Comparison of ENCODE assay signal across 8 mouse cellular contexts in genomic region chr13:80885834-80886663, GRCm38 (mm10). TPM values are rescaled to one million over a fixed set of nuclear protein-coding genes. Genes with fewer than 3 reads are reported as not detected.
DNase-seq lines count a peak whose midpoint lies in the region; ATAC-seq lines count a peak whose summit lies in the region.

No protein-coding gene starts in this region.

- WGBS in embryonic facial prominence, embryonic 11.5 days: under 1% methylated on average over 64 of the region's 72 CpGs
- under 1% methylated on average over 67 of the region's 72 CpGs for WGBS in limb, embryonic 10.5 days
- under 1% methylated on average over 72 of the region's 72 CpGs for WGBS in midbrain, embryonic 12.5 days

- peak; percentile 96 for ATAC-seq in embryonic facial prominence, embryonic 11.5 days (replicated peaks; ENCODE audit: insufficient number of reproducible peaks, low FRiP score, low TSS enrichment, low read depth)
- ATAC-seq in midbrain, embryonic 12.5 days (ENCODE audit: low FRiP score, low read depth): peak; percentile 92

- H3K36me3 ChIP-seq in embryonic facial prominence, embryonic 11.5 days (replicated peaks; ENCODE audit: control insufficient read depth, insufficient read depth, low read depth, low read length): peaks cover 5% of the 10 kb centered on the region
- H3K36me3 ChIP-seq in limb, embryonic 10.5 days: peaks cover 36% of the 10 kb centered on the region
- peaks cover 23% of the 10 kb centered on the region for H3K36me3 ChIP-seq in midbrain, embryonic 12.5 days

- no peaks in the 10 kb centered on the region for H3K4me1 ChIP-seq in embryonic facial prominence, embryonic 11.5 days (ENCODE audit: control insufficient read depth, insufficient read depth, low read length)
- H3K4me1 ChIP-seq in limb, embryonic 10.5 days: peaks cover 4% of the 10 kb centered on the region; the same call in 1 of the 2 replicates
- H3K4me1 ChIP-seq in midbrain, embryonic 12.5 days: peaks cover 6% of the 10 kb centered on the region

- H3K9me3 ChIP-seq in embryonic facial prominence, embryonic 11.5 days (replicated peaks; ENCODE audit: control insufficient read depth, low read length): no peaks in the 10 kb centered on the region
- H3K9me3 ChIP-seq in limb, embryonic 10.5 days (replicated peaks): no peaks in the 10 kb centered on the region
- no peaks in the 10 kb centered on the region for H3K9me3 ChIP-seq in midbrain, embryonic 12.5 days

- no peaks in the 10 kb centered on the region for H3K27me3 ChIP-seq in embryonic facial prominence, embryonic 11.5 days (ENCODE audit: control insufficient read depth, insufficient read depth, low read length)
- H3K27me3 ChIP-seq in limb, embryonic 10.5 days (ENCODE audit: low read depth, poor library complexity, severe bottlenecking): no peaks in the 10 kb centered on the region
- H3K27me3 ChIP-seq in midbrain, embryonic 12.5 days: no peaks in the 10 kb centered on the region

- DNase-seq in 3134 (ENCODE audit: extremely low read depth, insufficient read length, low spot score): peak; percentile 99
- DNase-seq in adrenal gland, postnatal 25 days: peak; percentile 91
- DNase-seq in embryonic facial prominence, embryonic 11.5 days (ENCODE audit: low spot score): peak; percentile 98
- DNase-seq in heart, adult 11 months: peak; percentile 100
- DNase-seq in kidney, adult 11 months: peak; percentile 96
- peak; percentile 97 for DNase-seq in limb, embryonic 10.5 days (ENCODE audit: low spot score)
- peak; percentile 88 for DNase-seq in skeletal muscle tissue, adult 2 months (ENCODE audit: low read depth, low spot score)

- peak overlapping the region; percentile 51 for H3K4me2 ChIP-seq in embryonic facial prominence, embryonic 11.5 days (ENCODE audit: low read depth, low read length)
- H3K4me2 ChIP-seq in midbrain, embryonic 12.5 days (replicated peaks): peak overlapping the region; percentile 52

- peak overlapping the region; percentile 100 for H3K27ac ChIP-seq in embryonic facial prominence, embryonic 11.5 days (replicated peaks; ENCODE audit: low read depth, low read length)
- H3K27ac ChIP-seq in limb, embryonic 10.5 days: peak overlapping the region; percentile 100
- H3K27ac ChIP-seq in midbrain, embryonic 12.5 days (replicated peaks): peak overlapping the region; percentile 100

- H3K4me3 ChIP-seq in embryonic facial prominence, embryonic 11.5 days (ENCODE audit: low read depth, low read length): peak overlapping the region; percentile 75
- peak overlapping the region; percentile 82 for H3K4me3 ChIP-seq in limb, embryonic 10.5 days
- H3K4me3 ChIP-seq in midbrain, embryonic 12.5 days: peak overlapping the region; percentile 87

- peak overlapping the region; percentile 98 for H3K9ac ChIP-seq in embryonic facial prominence, embryonic 11.5 days (replicated peaks; ENCODE audit: low read length)
- peak overlapping the region; percentile 99 for H3K9ac ChIP-seq in midbrain, embryonic 12.5 days (replicated peaks)

RNA-seq across cellular contexts. Expression of gene Arrdc3, which starts 2.9 kb away (rescaled TPM):
- 152 and 185 TPM in 2 replicates for total RNA-seq in adrenal gland, postnatal 25 days (2021)
- 84.2 and 90.6 TPM in 2 replicates for polyA plus RNA-seq in embryonic facial prominence, embryonic 11.5 days (2014; fragmentation: Nextera tagmentation; extraction: Ambion mirVana)
- polyA plus RNA-seq in limb, embryonic 10.5 days (2016; fragmentation: Nextera tagmentation; extraction: Ambion mirVana): 48.6 and 72.1 TPM in 2 replicates
- polyA plus RNA-seq in midbrain, embryonic 12.5 days (2016; fragmentation: Nextera tagmentation; extraction: Ambion mirVana): 56.3 and 63.0 TPM in 2 replicates

Comparison
In these comparisons a context has a peak if more than half of its experiments do, and no peak if none do; other contexts are left out.
1. Peak in every context shown above with its lines: DNase-seq, ATAC-seq, H3K4me3 ChIP-seq and H3K27ac ChIP-seq.